Mouse (Mus musculus): ENCODE measurements around the gene Mapk1.
"Not testable (repeated sequence)": the region's sequence is repeated elsewhere in the genome, so short reads cannot be mapped to it uniquely, and the experiment has no call there.

Mapk1 gene

DNA sequence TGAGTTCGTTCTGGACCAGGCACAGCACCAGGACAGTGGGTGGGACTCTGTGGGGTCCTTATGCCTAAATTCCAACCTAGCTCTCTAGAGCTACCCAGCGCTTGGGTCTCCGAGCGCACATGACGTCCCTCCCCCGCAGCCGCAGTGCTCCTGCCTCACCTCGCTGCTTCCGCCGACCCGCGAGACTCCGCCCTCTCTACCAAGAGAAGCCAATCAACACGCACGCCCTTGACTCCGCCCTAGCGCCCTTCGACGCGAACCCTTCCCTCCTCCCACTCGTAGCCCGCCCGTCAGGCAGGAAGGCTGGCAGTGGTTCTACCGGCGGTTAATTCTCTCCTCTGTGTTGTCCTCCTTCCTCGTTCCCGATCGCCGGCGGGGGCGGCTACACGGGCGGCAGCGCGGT lies at the start of gene Mapk1:
Gene Mapk1 (plus strand): TSS at position 252 of the 403 bp plus-strand sequence.
- peak; percentile 93 to 94 for DNase-seq (ENCODE audit: low spot score in 2 of 2)

DNA sequence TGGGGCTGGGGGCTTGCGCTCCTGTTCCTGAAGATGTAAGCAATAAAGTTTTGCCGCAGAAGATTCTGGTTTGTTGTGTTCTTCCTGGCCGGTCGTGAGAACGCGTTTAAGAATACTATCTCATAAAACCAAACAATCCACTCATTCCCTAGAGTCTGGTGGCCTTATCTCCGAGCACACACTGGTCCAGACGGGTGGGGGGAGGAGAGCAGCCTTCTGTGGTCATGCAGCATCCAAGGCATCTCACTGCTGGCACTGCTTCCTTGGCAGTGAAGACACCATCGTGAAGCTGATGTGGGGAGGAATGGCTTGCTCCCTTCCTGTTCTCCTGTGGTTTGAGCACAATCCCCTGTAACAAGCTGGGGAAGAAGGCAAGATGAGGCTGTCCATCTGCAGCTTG lies 43.6 kb upstream of the Mapk1 start:
- no peak for DNase-seq (ENCODE audit: low spot score in 2 of 2)

DNA sequence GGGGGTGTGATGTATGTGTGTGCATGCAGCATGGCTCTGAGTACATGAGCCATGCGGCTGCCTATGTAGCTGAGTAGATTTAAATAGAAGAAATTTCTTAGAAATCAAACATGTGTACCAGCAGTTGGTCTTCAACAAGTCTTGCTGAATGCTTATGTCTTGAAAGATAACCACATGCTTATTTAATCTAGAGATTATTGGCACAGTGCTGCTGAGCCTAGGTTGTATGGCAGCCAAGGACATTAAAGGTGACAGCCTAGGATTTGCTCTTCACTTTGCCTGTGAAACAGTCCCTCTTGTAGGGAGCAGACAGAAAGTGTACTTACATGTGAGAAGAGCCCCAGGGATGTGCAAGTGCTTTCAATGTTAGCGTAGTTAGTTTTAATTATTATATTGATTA lies 42.1 kb upstream of the Mapk1 start:
- DNase-seq (ENCODE audit: low spot score in 2 of 2), result no peak

DNA sequence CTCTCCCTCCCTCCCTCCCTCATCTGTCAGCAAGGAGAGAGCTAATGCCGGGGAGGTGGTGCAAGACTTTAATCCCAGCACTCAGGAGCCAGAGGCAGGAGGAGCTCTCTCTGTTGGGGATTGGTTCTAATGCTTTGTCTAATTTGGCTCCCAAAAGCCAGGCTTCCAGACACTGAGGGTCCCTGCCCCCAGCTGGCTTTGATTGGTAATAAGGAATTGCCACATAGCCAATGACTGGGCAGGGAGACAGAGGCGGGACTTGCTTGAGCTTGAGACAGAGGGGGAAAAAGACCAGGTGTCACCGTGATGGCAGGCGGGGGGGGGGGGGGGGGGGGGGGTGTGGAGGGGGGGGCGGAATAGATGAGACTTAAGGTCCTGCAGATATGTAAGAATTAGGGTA lies 24.6 kb upstream of the Mapk1 start:
- no peak for DNase-seq (ENCODE audit: low spot score in 2 of 2)

DNA sequence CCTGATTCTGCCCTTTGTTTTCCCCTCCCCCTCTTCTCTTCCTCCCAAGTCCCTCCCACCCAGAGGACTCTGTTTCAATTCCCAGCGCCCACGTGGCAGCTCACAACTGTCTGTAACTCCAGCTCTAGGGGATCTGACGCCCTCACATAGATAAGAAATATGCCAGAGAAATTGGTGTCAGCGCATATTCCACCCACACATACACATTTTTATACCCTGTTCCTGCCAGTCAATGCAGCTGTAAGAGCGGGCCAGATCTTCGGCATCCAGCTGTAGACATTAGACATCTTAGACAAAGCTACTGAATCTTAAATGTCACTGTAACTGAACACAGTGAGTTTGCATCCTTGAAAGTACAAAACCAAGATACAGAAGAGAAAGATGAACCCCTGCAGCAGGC lies 23.3 kb upstream of the Mapk1 start:
- no peak for DNase-seq (ENCODE audit: low spot score in 2 of 2)

DNA sequence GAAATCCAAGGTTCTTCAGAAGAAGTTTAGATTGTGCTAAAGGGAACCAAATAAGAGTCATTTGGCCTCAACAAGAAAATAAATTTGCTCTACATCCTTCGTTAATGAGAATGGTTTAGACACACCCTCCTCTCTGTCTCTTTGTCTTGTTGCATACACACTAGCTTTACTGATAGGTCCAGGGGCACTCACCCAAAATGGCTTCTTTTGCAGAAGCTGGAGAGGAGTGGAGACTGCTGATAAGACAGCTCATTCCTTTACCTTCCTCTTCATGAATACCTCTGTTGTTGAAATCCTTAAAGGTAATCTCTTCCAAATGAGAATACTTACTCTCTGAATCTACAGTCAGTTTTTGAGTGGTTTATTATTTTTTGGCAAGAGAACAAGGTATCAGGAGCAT lies 18.0 kb upstream of the Mapk1 start:
- no peak for DNase-seq (ENCODE audit: low spot score in 2 of 2)

DNA sequence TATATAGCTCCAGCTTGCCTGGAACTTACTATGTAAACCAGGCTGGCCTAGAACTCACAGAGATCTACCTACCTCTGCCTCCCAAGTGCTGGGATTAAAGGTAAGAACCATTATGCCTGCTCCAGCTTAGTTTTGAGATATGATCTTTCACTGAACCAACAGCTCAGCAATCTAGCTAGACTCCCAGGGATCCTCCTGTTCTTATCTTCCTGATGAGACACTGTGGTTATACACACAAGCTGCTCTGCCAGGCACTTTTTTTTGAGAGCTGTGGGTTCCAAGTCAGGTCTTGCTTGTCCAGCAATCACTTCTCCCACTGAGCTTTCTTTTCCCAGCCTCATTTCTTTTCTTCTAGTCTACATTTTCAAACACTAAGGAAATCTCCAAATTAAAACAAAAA lies 16.9 kb upstream of the Mapk1 start:
- no peak for DNase-seq (ENCODE audit: low spot score in 2 of 2)

DNA sequence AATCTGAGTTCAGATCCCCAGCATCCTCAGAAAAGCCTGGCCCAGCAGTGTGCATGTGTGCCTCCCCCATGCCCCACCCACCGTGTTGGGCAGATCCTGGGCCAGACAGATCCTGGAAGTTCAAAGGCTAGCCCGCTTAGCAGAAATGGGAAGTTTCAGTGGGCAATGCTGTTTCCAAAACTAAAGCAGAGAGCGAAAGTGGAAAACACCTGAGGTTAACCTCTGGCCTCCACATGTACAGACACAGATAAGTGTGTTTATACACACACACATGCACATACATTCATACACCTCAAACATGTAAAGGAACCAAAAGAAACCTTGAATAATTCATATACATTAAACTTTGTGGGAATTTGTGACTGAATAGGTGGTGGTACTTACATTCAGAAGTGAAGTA lies 5.1 kb upstream of the Mapk1 start:
- DNase-seq (ENCODE audit: low spot score in 2 of 2), result no peak

DNA sequence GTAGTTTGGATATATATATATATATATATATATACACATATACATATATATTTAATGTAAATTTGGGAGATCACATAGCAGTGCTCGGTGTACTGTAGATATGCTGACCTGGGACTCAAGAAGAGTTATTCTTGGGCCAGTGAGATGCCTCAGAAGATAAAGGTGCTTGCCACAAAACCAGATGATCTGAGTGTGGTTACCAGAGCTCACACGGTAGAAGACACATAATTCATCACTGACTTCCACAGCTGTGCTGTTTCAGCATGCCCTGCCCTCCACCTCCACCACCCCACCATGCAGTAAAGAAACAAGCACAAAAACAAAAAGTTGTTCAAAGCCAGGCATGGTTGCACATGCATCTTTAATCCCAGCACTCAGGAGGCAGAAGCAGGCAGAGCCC lies 4.4 kb upstream of the Mapk1 start:
- no peak for DNase-seq (ENCODE audit: low spot score in 2 of 2)

DNA sequence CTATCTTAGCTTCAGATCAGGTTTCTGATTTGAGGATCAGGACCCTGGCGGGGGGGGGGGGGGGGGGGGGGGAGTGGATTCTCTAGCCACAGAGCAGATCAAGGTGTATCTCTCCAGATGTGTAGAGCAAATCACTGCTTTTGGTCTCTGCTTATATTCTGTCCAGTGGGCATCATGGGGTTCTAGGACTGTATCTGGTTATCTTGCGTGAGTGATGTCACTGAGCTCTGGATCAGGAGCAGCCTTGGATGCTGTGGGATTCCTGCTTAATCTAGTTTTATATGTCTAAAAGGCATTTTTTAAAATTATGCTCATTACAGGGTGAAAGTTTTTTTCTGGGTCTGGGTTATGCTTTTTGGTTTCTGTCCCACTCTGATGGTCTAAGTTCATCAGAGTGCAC lies 546 bp upstream of the Mapk1 start:
- DNase-seq (ENCODE audit: low spot score in 2 of 2), result no peak

DNA sequence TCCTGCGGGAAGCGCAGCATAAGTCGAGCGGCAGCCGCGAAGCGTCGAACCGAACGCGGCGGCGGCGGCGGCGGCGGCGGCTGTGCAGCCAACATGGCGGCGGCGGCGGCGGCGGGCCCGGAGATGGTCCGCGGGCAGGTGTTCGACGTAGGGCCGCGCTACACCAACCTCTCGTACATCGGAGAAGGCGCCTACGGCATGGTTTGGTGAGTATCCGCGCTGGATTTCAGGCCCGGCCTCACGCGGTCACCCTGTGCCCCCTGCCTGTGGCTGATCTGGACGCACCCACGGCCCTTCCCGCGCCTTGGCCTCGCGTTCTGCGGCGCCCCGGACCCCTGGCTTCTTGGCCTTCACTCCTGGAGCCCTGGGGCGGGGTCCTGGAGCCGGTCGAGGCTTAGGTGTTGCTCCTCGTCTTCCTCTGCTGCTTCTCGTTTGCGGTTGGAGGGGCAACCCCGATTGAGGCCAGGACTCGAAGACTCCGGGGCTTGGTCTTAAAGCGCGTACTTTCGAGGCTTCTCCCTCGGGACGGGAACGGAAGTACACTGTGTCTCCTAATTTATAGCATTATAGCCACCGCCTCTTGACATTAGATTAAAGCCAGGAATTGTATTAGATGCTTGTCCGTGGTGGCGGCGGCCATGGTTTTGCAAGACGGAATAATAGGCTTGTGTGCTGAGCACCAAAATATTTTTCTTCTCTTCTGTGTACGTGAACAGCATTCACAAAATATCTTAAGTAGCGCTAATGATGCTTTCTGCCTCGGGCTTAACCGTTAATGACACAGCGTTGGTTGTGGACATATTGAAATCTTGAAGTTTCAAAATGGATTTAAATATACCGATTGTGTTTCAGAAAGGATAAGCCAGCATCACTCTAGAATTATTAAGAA lies 596 bp downstream of the Mapk1 start:
- peak; percentile 25 to 33 for DNase-seq (ENCODE audit: low spot score in 2 of 2)

DNA sequence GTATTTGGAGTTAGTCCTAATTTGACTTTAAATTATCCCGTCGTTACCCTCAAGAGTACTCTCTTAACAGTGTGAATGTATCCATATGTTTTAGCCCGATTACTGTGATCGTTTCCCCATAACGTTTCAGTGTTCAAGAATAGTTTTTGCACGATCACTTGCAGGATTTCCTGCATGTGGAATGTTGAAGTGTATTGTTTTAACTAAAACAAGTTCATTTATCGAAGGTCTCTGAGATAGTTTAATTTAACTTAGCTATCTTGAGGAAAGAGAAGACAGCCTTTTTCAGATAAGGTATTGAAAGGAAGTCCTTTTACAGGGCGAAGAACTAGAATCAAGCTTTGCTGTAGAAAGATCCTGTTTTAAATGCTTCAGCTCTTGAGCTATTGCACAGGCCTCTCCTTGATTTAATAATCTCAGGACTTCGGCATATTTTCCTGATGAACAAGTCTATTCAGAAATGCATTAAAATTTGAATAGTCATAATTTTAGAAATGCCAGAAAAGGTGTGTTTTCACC lies 1.3 kb downstream of the Mapk1 start:
- no peak for DNase-seq (ENCODE audit: low spot score in 2 of 2)

DNA sequence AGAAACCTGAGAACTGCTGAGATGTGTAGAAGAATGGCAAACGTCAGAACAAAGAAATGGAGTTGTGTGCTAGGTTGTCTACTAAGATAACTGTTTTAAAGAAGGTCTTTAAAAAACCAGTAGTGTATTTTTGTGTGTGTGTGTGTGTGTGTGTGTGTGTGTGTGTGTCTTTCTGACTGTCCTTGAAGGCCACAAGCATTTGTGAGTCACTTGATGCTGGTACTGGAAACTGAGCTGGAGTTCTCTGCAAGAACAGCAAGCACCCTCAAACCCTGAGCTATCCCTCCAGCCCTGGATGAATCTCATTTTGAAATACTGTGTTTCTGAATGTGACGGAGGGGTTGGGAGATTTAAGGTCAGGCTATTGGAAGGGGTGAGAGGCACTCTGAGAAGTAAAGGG lies 4.1 kb downstream of the Mapk1 start:
- no peak for DNase-seq (ENCODE audit: low spot score in 2 of 2)

DNA sequence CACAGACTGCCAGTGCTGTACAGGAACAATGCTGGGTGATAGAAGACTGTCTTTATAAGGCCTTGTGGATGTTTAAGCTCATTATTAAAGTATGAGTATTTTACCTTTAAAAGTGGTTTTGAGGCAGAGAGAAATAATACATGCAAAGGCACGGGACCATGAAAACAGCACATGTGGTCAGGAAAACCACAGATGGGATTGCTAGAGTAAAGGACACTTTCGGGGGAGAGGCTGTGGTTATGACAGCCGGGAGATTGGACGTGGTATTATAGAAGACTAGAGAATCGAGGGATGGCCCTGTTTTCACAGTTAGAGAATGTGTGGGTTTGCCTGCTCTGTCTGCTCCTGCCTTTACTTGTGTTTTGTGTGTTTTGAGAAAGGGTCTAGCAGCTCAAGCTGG lies 5.7 kb downstream of the Mapk1 start:
- DNase-seq (ENCODE audit: low spot score in 2 of 2), result no peak

DNA sequence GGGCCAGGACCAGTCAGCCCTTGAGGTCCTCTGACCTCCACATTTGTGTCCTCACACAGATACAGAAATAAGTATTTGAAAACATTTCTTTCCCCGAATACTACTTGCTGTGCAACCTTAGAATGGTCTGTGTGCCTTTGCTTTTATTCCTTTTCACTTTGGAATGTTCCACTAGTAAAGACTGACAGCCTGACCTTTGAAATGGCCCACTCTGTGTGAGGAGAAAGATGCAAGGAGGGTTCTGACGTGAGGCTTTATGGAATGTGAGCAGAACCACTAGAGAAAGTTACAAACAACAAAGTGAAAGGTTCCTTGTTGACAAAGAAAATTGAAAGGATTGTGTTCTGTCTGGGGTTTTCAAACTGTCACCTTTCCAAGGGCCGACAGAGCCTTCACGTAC lies 6.8 kb downstream of the Mapk1 start:
- DNase-seq (ENCODE audit: low spot score in 2 of 2), result no peak

DNA sequence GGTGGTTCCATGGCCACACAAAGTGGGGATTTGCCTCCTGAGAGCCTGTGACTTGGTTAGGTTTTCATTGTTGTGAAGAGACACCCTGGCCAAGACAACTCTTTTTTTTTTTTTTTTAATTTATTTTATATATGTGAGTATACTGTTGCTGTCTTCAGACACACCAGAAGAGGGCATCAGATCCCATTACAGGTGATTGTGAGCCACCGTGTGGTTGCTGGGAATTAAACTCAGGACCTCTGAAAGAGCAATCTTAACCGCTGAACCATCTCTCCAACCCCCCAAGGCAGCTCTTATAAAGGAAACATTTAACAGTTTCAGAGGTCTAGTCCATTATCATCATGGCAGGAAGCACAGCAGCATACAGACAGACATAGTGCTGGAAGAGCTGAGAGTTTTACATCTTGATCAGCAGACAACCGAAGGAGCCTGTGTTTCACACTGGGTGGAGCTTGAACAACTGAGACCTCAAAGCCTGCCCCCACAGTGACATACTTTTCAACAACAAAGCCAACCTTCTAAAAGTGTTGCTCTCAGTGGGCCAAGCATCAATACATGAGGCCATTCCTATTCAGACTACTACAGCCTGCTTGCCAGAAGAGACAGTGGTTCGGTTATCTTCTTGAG lies 11.4 kb downstream of the Mapk1 start:
- DNase-seq (ENCODE audit: low spot score in 2 of 2), result no peak

DNA sequence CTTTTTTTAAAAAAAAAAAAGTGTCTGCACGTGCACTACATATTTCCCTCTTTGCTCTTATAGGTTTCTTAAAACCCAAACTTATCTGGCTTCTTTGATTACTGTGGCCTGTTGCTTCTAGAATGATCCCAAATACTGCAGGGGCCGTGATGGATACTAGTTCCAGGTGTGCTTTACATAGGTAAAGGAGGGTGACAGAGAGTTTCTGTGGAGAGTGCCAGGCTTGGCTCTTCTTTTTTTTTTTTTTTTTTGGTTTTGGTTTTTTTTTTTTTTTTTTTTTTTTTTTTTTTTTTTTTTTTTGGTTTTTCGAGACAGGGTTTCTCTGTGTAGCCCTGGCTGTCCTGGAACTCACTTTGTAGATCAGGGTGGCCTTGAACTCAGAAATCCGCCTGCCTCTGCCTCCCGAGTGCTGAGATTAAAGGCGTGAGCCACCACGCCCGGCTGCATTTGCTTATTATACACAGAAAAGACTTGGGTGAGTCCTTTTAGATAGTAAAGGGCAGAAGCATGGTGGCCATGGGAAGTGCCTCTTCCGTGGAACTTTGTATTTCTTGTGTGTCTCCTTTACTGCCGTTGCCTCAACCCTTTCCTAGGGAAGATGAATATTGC lies 13.0 kb downstream of the Mapk1 start:
- not testable (repeated sequence) for DNase-seq (ENCODE audit: low spot score in 2 of 2)

DNA sequence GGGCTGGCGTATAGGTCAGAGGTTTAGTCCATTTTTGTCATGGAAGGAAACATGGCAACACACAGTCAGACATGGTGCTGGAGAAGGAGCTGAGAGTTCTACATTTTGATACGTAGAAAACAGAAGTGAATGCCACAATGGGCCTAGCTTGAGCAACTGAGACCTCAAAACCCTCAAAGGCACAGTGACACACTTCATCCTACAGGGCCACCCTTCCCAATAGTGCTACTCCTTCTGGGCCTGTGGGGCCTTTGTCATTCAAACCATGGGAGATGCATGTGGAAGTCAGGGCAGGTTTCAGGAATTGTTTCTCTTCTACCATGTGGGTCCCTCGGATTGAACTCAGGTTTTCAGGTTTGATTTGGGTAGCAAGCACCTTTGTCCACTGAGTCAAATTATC lies 17.9 kb downstream of the Mapk1 start:
- DNase-seq (ENCODE audit: low spot score in 2 of 2), result no peak

DNA sequence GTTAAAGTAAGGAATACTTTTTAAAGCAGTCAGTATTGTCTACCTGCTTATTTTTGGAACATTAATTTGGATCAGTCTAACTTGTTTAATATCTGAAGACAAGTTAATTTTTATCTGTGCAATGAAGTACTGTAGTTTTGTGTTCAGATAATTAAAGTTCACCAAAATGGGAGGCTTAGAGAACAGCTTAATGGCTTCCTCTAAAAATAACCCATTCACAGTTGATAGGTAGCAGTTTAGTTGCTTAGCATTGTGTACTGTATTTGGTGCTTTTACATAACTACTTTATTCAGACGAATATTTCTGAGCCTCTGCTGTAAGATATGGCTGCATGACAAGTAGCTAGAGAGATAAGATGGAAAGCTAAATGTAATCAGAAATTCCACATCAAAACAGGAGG lies 23.9 kb downstream of the Mapk1 start:
- no peak for DNase-seq (ENCODE audit: low spot score in 2 of 2)

DNA sequence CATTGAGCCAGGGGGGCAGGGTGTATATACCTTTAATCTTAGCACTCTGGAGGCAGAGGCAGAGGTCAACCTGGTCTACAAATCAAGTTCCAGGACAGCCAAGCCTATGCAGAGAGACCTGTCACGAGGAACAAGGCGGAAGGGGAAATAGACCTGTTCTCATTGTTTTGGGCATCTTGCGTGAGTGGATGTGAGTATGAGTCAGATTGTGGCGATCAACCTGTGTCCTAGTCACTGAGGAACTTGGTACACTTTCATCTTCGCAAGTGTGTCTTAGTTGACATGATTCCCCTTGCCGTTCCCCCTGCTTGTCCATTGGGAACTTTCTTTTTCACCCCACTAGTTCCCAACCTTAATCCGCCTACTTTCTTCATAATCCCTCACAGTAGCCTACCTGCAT lies 26.9 kb downstream of the Mapk1 start:
- DNase-seq (ENCODE audit: low spot score in 2 of 2), result no peak

DNA sequence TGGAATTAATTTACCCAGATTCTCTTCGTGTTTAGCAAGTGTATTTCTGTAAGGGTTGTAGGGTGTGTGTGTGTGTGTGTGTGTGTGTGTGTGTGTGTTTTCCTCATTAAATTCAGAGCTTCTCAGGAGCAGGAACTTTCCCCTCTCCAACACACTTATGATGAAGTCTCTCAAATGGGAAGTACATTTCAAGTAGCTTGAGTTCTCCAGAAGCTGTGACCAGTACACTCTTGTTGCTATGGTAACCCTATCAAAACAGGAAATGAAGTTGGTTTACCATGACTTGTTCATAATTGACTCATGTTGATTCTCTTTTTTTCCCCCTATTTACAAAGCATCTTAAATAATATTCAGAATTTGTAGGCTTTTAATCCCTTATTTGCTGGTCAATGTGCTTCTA lies 29.4 kb downstream of the Mapk1 start:
- no peak for DNase-seq (ENCODE audit: low spot score in 2 of 2)

DNA sequence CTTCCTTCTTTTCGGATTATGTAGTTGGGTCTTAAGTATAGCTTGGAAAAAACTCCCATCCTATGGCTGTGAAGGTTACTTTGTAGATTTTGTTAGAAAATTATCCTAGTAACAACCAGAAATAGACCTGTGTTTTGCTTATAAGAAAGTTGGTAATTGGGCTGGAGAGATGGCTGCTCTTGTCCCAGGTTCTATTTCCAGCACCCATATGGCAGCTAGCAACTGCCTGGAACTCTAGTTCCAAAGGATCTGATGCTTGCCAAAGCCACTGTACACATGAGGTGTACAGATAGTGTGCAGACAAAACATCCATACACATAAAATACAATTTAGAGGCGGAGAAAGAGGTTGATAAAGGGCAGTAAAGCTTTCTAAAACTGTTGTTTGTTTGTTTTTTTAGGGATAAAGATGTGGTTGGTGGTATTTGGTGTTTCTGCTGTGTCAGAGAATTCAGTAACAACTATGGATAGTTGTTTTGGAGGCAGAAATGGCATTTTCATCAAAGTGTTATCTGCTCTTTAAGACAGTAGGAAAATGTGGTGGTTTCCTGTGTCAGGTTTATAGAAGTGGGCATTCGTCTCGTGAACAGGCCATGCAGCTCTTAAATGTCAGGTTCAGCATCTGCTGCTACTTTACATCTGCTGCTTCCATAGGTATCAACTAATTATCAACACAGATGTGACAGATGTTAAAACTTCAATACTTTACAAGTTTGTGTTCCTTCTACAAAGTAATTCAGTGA lies 32.1 kb downstream of the Mapk1 start:
- DNase-seq (ENCODE audit: low spot score in 2 of 2), result no peak

Data from frontal cortex, postnatal 25 days (tissue).